Mouse (Mus musculus): ENCODE measurements around the gene Akap12. TPM values are rescaled to one million over a fixed set of nuclear protein-coding genes. Genes with fewer than 3 reads are reported as not detected.

Akap12 gene
- polyA plus RNA-seq, 1 experiment from 2014 or later: 47.0 TPM

GRCm38 (mm10) chr10:4372011-4372410 is 105.8 kb downstream of the Akap12 start:
- no peak overlapping the region for H3K4me3 ChIP-seq (replicated peaks; ENCODE audit: low read length)
- DNase-seq (ENCODE audit: low spot score) (peak; percentile 80), ATAC-seq (ENCODE audit: low FRiP score) (peak; percentile 55)
- no peaks in the 10 kb centered on the region for H3K27me3 ChIP-seq (ENCODE audit: control insufficient read depth, insufficient read depth, low read length)
- H3K4me2 ChIP-seq (replicated peaks): no peak overlapping the region
- H3K9ac ChIP-seq: no peak overlapping the region
- H3K9me3 ChIP-seq (ENCODE audit: control insufficient read depth, low read length): no peaks in the 10 kb centered on the region
- WGBS: 53% methylated on average over 5 of the region's 5 CpGs
- H3K4me1 ChIP-seq (replicated peaks; ENCODE audit: control insufficient read depth, insufficient read depth, low read length): no peaks in the 10 kb centered on the region
- no peak overlapping the region for H3K27ac ChIP-seq
- peaks cover 20% of the 10 kb centered on the region for H3K36me3 ChIP-seq (replicated peaks; ENCODE audit: control insufficient read depth, insufficient read depth)

GRCm38 (mm10) chr10:4373558-4373957 is 107.4 kb downstream of the Akap12 start:
- no peak for ATAC-seq (ENCODE audit: low FRiP score)
- DNase-seq (ENCODE audit: low spot score): no peak

GRCm38 (mm10) chr10:4374239-4374638 is 108.1 kb downstream of the Akap12 start:
- 95% methylated on average over 7 of the region's 7 CpGs for WGBS
- Histone ChIP-seq H3K36me3 (replicated peaks; ENCODE audit: control insufficient read depth, insufficient read depth) (peaks cover 3% of the 10 kb centered on the region), H3K9ac (no peak overlapping the region), H3K27me3 (ENCODE audit: control insufficient read depth, insufficient read depth, low read length) (no peaks in the 10 kb centered on the region), H3K9me3 (ENCODE audit: control insufficient read depth, low read length) (no peaks in the 10 kb centered on the region), H3K27ac (no peak overlapping the region), H3K4me1 (replicated peaks; ENCODE audit: control insufficient read depth, insufficient read depth, low read length) (no peaks in the 10 kb centered on the region), H3K4me3 (replicated peaks; ENCODE audit: low read length) (no peak overlapping the region), H3K4me2 (replicated peaks) (no peak overlapping the region)
- DNase-seq (ENCODE audit: low spot score): no peak
- no peak for ATAC-seq (ENCODE audit: low FRiP score)

More at GRCm38 (mm10) chr10:4373558-4373957, 107.4 kb downstream of the Akap12 start:
- WGBS: 64% methylated on average over 4 of the region's 4 CpGs
- no peak overlapping the region for H3K9ac ChIP-seq
- H3K4me2 ChIP-seq (replicated peaks): no peak overlapping the region
- peaks cover 10% of the 10 kb centered on the region for H3K36me3 ChIP-seq (replicated peaks; ENCODE audit: control insufficient read depth, insufficient read depth)
- H3K27me3 ChIP-seq (ENCODE audit: control insufficient read depth, insufficient read depth, low read length): no peaks in the 10 kb centered on the region
- no peaks in the 10 kb centered on the region for H3K4me1 ChIP-seq (replicated peaks; ENCODE audit: control insufficient read depth, insufficient read depth, low read length)
- H3K27ac ChIP-seq: no peak overlapping the region
- H3K9me3 ChIP-seq (ENCODE audit: control insufficient read depth, low read length): no peaks in the 10 kb centered on the region
- H3K4me3 ChIP-seq (replicated peaks; ENCODE audit: low read length): no peak overlapping the region

- H3K36me3 ChIP-seq (replicated peaks; ENCODE audit: control insufficient read depth, insufficient read depth): no peaks in the 10 kb centered on the region
- no peak overlapping the region for H3K27ac ChIP-seq
- H3K4me1 ChIP-seq (replicated peaks; ENCODE audit: control insufficient read depth, insufficient read depth, low read length): no peaks in the 10 kb centered on the region
- H3K9ac ChIP-seq: no peak overlapping the region
- H3K27me3 ChIP-seq (ENCODE audit: control insufficient read depth, insufficient read depth, low read length): no peaks in the 10 kb centered on the region
- H3K4me3 ChIP-seq (replicated peaks; ENCODE audit: low read length): no peak overlapping the region
- DNase-seq (ENCODE audit: low spot score) (no peak), ATAC-seq (ENCODE audit: low FRiP score) (no peak)
- no peak overlapping the region for H3K4me2 ChIP-seq (replicated peaks)
- WGBS: 86% methylated on average over 4 of the region's 4 CpGs
- H3K9me3 ChIP-seq (ENCODE audit: control insufficient read depth, low read length): no peaks in the 10 kb centered on the region
Measured at GRCm38 (mm10) chr10:4374734-4375133, 108.6 kb downstream of the Akap12 start.

GRCm38 (mm10) chr10:4375267-4375666 is 109.1 kb downstream of the Akap12 start:
- H3K9me3 ChIP-seq (ENCODE audit: control insufficient read depth, low read length): no peaks in the 10 kb centered on the region
- WGBS: 26% methylated on average over 7 of the region's 7 CpGs
- H3K4me2 ChIP-seq (replicated peaks): no peak overlapping the region
- no peak overlapping the region for H3K27ac ChIP-seq
- H3K4me3 ChIP-seq (replicated peaks; ENCODE audit: low read length): no peak overlapping the region
- ATAC-seq (ENCODE audit: low FRiP score) (no peak), DNase-seq (ENCODE audit: low spot score) (no peak)
- no peaks in the 10 kb centered on the region for H3K27me3 ChIP-seq (ENCODE audit: control insufficient read depth, insufficient read depth, low read length)
- H3K9ac ChIP-seq: no peak overlapping the region
- H3K4me1 ChIP-seq (replicated peaks; ENCODE audit: control insufficient read depth, insufficient read depth, low read length): no peaks in the 10 kb centered on the region
- H3K36me3 ChIP-seq (replicated peaks; ENCODE audit: control insufficient read depth, insufficient read depth): no peaks in the 10 kb centered on the region

GRCm38 (mm10) chr10:4376461-4376860 is 110.3 kb downstream of the Akap12 start:
- H3K9ac ChIP-seq: no peak overlapping the region
- H3K9me3 ChIP-seq (ENCODE audit: control insufficient read depth, low read length): no peaks in the 10 kb centered on the region
- no peak overlapping the region for H3K27ac ChIP-seq
- H3K36me3 ChIP-seq (replicated peaks; ENCODE audit: control insufficient read depth, insufficient read depth): no peaks in the 10 kb centered on the region
- DNase-seq (ENCODE audit: low spot score) (no peak), ATAC-seq (ENCODE audit: low FRiP score) (no peak)
- no peak overlapping the region for H3K4me2 ChIP-seq (replicated peaks)
- H3K4me3 ChIP-seq (replicated peaks; ENCODE audit: low read length): no peak overlapping the region
- WGBS: 82% methylated on average over 7 of the region's 7 CpGs
- no peaks in the 10 kb centered on the region for H3K4me1 ChIP-seq (replicated peaks; ENCODE audit: control insufficient read depth, insufficient read depth, low read length)
- H3K27me3 ChIP-seq (ENCODE audit: control insufficient read depth, insufficient read depth, low read length): no peaks in the 10 kb centered on the region

- no peak overlapping the region for H3K9ac ChIP-seq
- 92% methylated on average over 7 of the region's 7 CpGs for WGBS
- no peaks in the 10 kb centered on the region for H3K9me3 ChIP-seq (ENCODE audit: control insufficient read depth, low read length)
- no peak overlapping the region for H3K4me3 ChIP-seq (replicated peaks; ENCODE audit: low read length)
- no peak for DNase-seq (ENCODE audit: low spot score)
- H3K27ac ChIP-seq: no peak overlapping the region
- H3K4me1 ChIP-seq (replicated peaks; ENCODE audit: control insufficient read depth, insufficient read depth, low read length): no peaks in the 10 kb centered on the region
- no peaks in the 10 kb centered on the region for H3K36me3 ChIP-seq (replicated peaks; ENCODE audit: control insufficient read depth, insufficient read depth)
- H3K27me3 ChIP-seq (ENCODE audit: control insufficient read depth, insufficient read depth, low read length): no peaks in the 10 kb centered on the region
- no peak overlapping the region for H3K4me2 ChIP-seq (replicated peaks)
- ATAC-seq (ENCODE audit: low FRiP score): no peak
Measured at GRCm38 (mm10) chr10:4376931-4377330, 110.8 kb downstream of the Akap12 start.

GRCm38 (mm10) chr10:4380748-4381147 is 114.6 kb downstream of the Akap12 start:
- Histone ChIP-seq H3K9me3 (ENCODE audit: control insufficient read depth, low read length) (no peaks in the 10 kb centered on the region), H3K27ac (no peak overlapping the region), H3K27me3 (ENCODE audit: control insufficient read depth, insufficient read depth, low read length) (no peaks in the 10 kb centered on the region), H3K4me2 (replicated peaks) (no peak overlapping the region), H3K9ac (no peak overlapping the region), H3K4me3 (replicated peaks; ENCODE audit: low read length) (no peak overlapping the region), H3K4me1 (replicated peaks; ENCODE audit: control insufficient read depth, insufficient read depth, low read length) (no peaks in the 10 kb centered on the region), H3K36me3 (replicated peaks; ENCODE audit: control insufficient read depth, insufficient read depth) (no peaks in the 10 kb centered on the region)
- no peak for DNase-seq (ENCODE audit: low spot score)
- WGBS: 96% methylated on average over 5 of the region's 5 CpGs
- ATAC-seq (ENCODE audit: low FRiP score): no peak

GRCm38 (mm10) chr10:4384244-4384643 is 118.1 kb downstream of the Akap12 start:
- Histone ChIP-seq H3K4me2 (replicated peaks) (no peak overlapping the region), H3K4me3 (replicated peaks; ENCODE audit: low read length) (no peak overlapping the region), H3K4me1 (replicated peaks; ENCODE audit: control insufficient read depth, insufficient read depth, low read length) (peaks cover 6% of the 10 kb centered on the region), H3K27me3 (ENCODE audit: control insufficient read depth, insufficient read depth, low read length) (no peaks in the 10 kb centered on the region), H3K9ac (no peak overlapping the region), H3K27ac (no peak overlapping the region), H3K36me3 (replicated peaks; ENCODE audit: control insufficient read depth, insufficient read depth) (no peaks in the 10 kb centered on the region), H3K9me3 (ENCODE audit: control insufficient read depth, low read length) (no peaks in the 10 kb centered on the region)
- 96% methylated on average over 7 of the region's 7 CpGs for WGBS
- DNase-seq (ENCODE audit: low spot score) (no peak), ATAC-seq (ENCODE audit: low FRiP score) (no peak)

All from hindbrain, embryonic 14.5 days (tissue).